Mouse (Mus musculus): ENCODE data around the gene Icmt.

GRCm38 (mm10) chr4:152250615-152251014, 46.4 kb upstream of the Icmt start:
- no peak for TF ChIP-seq CTCF (IDR thresholded peaks at IDR 0.05; ENCODE audit: extremely low read depth, insufficient read depth, low read length)
- TF ChIP-seq POLR2A (IDR thresholded peaks at IDR 0.05; ENCODE audit: extremely low read depth, insufficient read depth, low read length), result no peak

Data from cortical plate, adult 2 months (tissue).